Mouse (Mus musculus): ENCODE data around the gene Fam129c. TPM values are rescaled to one million over a fixed set of nuclear protein-coding genes. Genes with fewer than 3 reads are reported as not detected.

Fam129c gene
- polyA plus RNA-seq, 1 experiment from 2014 or later = 8.4 TPM

DNA sequence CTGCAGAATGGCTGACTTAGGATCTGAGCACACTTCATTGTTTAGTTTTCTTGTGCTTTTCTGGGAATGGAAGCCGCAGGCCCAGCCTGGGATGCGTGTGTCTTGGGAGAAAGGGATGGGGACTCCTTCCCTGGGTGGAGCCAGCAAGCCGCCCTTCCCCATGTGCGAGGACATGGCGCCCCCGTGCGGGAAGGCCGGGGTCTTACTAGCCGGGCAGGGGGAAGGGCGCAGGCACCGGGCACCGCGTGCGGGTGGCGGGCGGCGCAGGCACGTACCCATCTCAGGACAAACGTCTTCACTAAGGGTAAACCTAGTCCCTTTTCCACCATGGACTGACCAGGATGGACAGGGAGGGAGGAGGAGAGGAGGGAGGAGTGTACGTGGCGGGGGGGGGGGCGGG, 35.7 kb downstream of the Fam129c start:
- no peak for ATAC-seq

GRCm38 (mm10) chr8:71633981-71634667, 36.7 kb downstream of the Fam129c start:
- 3% methylated on average over 26 of the region's 26 CpGs for WGBS
- Histone ChIP-seq H3K27ac (ENCODE audit: low read length) (peak overlapping the region; percentile 20; the same call in 1 of the 2 replicates), H3K9me3 (ENCODE audit: control insufficient read depth, low read length) (no peaks in the 10 kb centered on the region), H3K27me3 (replicated peaks; ENCODE audit: control insufficient read depth, insufficient read depth, low read length) (peaks cover 8% of the 10 kb centered on the region), H3K4me3 (replicated peaks; ENCODE audit: low read length) (no peak overlapping the region), H3K36me3 (ENCODE audit: control insufficient read depth, insufficient read depth) (no peaks in the 10 kb centered on the region), H3K4me1 (replicated peaks; ENCODE audit: control insufficient read depth, insufficient read depth, low read length) (peaks cover 8% of the 10 kb centered on the region), H3K9ac (replicated peaks; ENCODE audit: low read depth, low read length) (no peak overlapping the region), H3K4me2 (ENCODE audit: low read length) (peak overlapping the region; percentile 10; the same call in 1 of the 2 replicates)
- peak; percentile 54 for ATAC-seq

More for the DNA sequence above, 35.7 kb downstream of the Fam129c start:
- H3K27ac ChIP-seq (ENCODE audit: low read length) = no peak overlapping the region
- no peak overlapping the region for H3K4me2 ChIP-seq (ENCODE audit: low read length)
- WGBS = 8% methylated on average over 19 of the region's 22 CpGs
- no peaks in the 10 kb centered on the region for H3K36me3 ChIP-seq (ENCODE audit: control insufficient read depth, insufficient read depth)
- H3K9ac ChIP-seq (replicated peaks; ENCODE audit: low read depth, low read length) = no peak overlapping the region
- H3K9me3 ChIP-seq (ENCODE audit: control insufficient read depth, low read length) = no peaks in the 10 kb centered on the region
- no peak overlapping the region for H3K4me3 ChIP-seq (replicated peaks; ENCODE audit: low read length)
- H3K4me1 ChIP-seq (replicated peaks; ENCODE audit: control insufficient read depth, insufficient read depth, low read length) = peaks cover 13% of the 10 kb centered on the region
- H3K27me3 ChIP-seq (replicated peaks; ENCODE audit: control insufficient read depth, insufficient read depth, low read length) = peaks cover 8% of the 10 kb centered on the region

- H3K4me3 ChIP-seq (replicated peaks; ENCODE audit: low read length) = no peak overlapping the region
Observed at GRCm38 (mm10) chr8:71637149-71638095, 40.0 kb downstream of the Fam129c start.

GRCm38 (mm10) chr8:71638321-71638720, 40.9 kb downstream of the Fam129c start:
- H3K9me3 ChIP-seq (ENCODE audit: control insufficient read depth, low read length) = no peaks in the 10 kb centered on the region
- no peak overlapping the region for H3K27ac ChIP-seq (ENCODE audit: low read length)
- WGBS = 60% methylated on average over 6 of the region's 6 CpGs
- no peak overlapping the region for H3K9ac ChIP-seq (replicated peaks; ENCODE audit: low read depth, low read length)
- no peaks in the 10 kb centered on the region for H3K4me1 ChIP-seq (replicated peaks; ENCODE audit: control insufficient read depth, insufficient read depth, low read length)
- H3K4me3 ChIP-seq (replicated peaks; ENCODE audit: low read length) = no peak overlapping the region
- no peak overlapping the region for H3K4me2 ChIP-seq (ENCODE audit: low read length)
- H3K36me3 ChIP-seq (ENCODE audit: control insufficient read depth, insufficient read depth) = peaks cover 13% of the 10 kb centered on the region
- no peak for ATAC-seq
- H3K27me3 ChIP-seq (replicated peaks; ENCODE audit: control insufficient read depth, insufficient read depth, low read length) = no peaks in the 10 kb centered on the region

More at GRCm38 (mm10) chr8:71637149-71638095, 40.0 kb downstream of the Fam129c start:
- ATAC-seq = no peak
- WGBS = 65% methylated on average over 8 of the region's 8 CpGs
- Histone ChIP-seq H3K9ac (replicated peaks; ENCODE audit: low read depth, low read length) (no peak overlapping the region), H3K4me1 (replicated peaks; ENCODE audit: control insufficient read depth, insufficient read depth, low read length) (no peaks in the 10 kb centered on the region), H3K9me3 (ENCODE audit: control insufficient read depth, low read length) (no peaks in the 10 kb centered on the region), H3K27ac (ENCODE audit: low read length) (no peak overlapping the region), H3K27me3 (replicated peaks; ENCODE audit: control insufficient read depth, insufficient read depth, low read length) (no peaks in the 10 kb centered on the region), H3K4me2 (ENCODE audit: low read length) (no peak overlapping the region), H3K36me3 (ENCODE audit: control insufficient read depth, insufficient read depth) (peaks cover 8% of the 10 kb centered on the region)

GRCm38 (mm10) chr8:71639318-71639717, 41.9 kb downstream of the Fam129c start:
- no peak overlapping the region for H3K4me2 ChIP-seq (ENCODE audit: low read length)
- no peak for ATAC-seq
- H3K27me3 ChIP-seq (replicated peaks; ENCODE audit: control insufficient read depth, insufficient read depth, low read length) = no peaks in the 10 kb centered on the region
- no peak overlapping the region for H3K27ac ChIP-seq (ENCODE audit: low read length)
- H3K4me3 ChIP-seq (replicated peaks; ENCODE audit: low read length) = no peak overlapping the region
- H3K9me3 ChIP-seq (ENCODE audit: control insufficient read depth, low read length) = no peaks in the 10 kb centered on the region
- peaks cover 13% of the 10 kb centered on the region for H3K36me3 ChIP-seq (ENCODE audit: control insufficient read depth, insufficient read depth)
- no peaks in the 10 kb centered on the region for H3K4me1 ChIP-seq (replicated peaks; ENCODE audit: control insufficient read depth, insufficient read depth, low read length)
- WGBS = 93% methylated on average over 4 of the region's 4 CpGs
- H3K9ac ChIP-seq (replicated peaks; ENCODE audit: low read depth, low read length) = no peak overlapping the region

DNA sequence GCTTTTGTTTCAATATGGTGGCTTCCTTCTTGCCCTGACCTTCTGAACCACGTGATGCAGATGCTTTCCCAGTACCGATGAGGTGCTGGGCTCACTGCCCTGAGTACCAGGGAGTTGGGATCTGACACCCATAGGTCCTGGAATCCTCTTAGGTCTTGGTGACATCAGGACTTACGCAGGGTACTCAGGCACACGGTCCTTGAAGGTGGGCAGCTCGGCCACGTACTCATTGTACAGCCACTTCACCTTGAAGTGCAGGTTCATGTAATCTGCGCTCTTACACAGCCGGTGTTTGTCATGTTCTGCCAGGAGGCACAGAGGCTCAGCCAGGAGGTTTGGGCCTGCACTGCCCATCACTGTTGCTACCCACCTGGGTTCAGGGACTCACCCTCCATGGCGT, 48.1 kb downstream of the Fam129c start:
- Histone ChIP-seq H3K36me3 (ENCODE audit: control insufficient read depth, insufficient read depth) (peaks cover 17% of the 10 kb centered on the region), H3K27ac (ENCODE audit: low read length) (no peak overlapping the region)
- no peak for ATAC-seq

DNA sequence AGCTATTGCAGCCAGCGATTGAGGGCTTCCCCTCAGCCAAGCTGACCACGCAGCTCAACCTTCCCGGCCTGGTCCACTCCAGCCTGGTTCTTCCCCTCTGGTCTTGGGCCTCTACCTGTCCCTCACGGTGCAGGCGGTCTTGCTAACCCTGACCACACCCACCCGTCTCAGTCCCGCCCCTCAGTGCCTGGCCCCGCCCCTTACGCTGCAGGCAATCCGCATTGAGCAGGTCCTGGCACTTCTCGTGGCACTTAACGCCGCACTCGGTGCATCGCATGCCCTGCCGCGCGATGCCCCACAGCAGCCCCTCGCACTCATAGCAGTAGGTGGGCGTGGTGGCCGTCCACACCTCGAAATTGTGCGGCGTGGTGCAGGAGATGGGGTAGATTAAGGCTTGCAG, 57.2 kb downstream of the Fam129c start:
- H3K27me3 ChIP-seq (replicated peaks; ENCODE audit: control insufficient read depth, insufficient read depth, low read length) = peaks cover 17% of the 10 kb centered on the region
- peaks cover 14% of the 10 kb centered on the region for H3K36me3 ChIP-seq (ENCODE audit: control insufficient read depth, insufficient read depth)

More for the DNA sequence above, 48.1 kb downstream of the Fam129c start:
- Histone ChIP-seq H3K9ac (replicated peaks; ENCODE audit: low read depth, low read length) (no peak overlapping the region), H3K4me3 (replicated peaks; ENCODE audit: low read length) (no peak overlapping the region), H3K27me3 (replicated peaks; ENCODE audit: control insufficient read depth, insufficient read depth, low read length) (no peaks in the 10 kb centered on the region), H3K9me3 (ENCODE audit: control insufficient read depth, low read length) (no peaks in the 10 kb centered on the region), H3K4me1 (replicated peaks; ENCODE audit: control insufficient read depth, insufficient read depth, low read length) (no peaks in the 10 kb centered on the region), H3K4me2 (ENCODE audit: low read length) (no peak overlapping the region)
- WGBS = 85% methylated on average over 9 of the region's 9 CpGs

More for the DNA sequence above, 57.2 kb downstream of the Fam129c start:
- peaks cover 5% of the 10 kb centered on the region for H3K4me1 ChIP-seq (replicated peaks; ENCODE audit: control insufficient read depth, insufficient read depth, low read length)
- peak overlapping the region; percentile 25; the same call in 1 of the 2 replicates for H3K4me2 ChIP-seq (ENCODE audit: low read length)
- H3K27ac ChIP-seq (ENCODE audit: low read length) = no peak overlapping the region
- H3K4me3 ChIP-seq (replicated peaks; ENCODE audit: low read length) = no peak overlapping the region
- peak; percentile 18; the same call in 1 of the 2 replicates for ATAC-seq
- H3K9me3 ChIP-seq (ENCODE audit: control insufficient read depth, low read length) = no peaks in the 10 kb centered on the region
- H3K9ac ChIP-seq (replicated peaks; ENCODE audit: low read depth, low read length) = no peak overlapping the region
- WGBS = 2% methylated on average over 23 of the region's 24 CpGs
